Mouse (Mus musculus) thymus, postnatal 14 days (tissue): ENCODE measurements around the gene Lcn2.
"Not testable (repeated sequence)": the region's sequence is repeated elsewhere in the genome, so short reads cannot be mapped to it uniquely, and the experiment has no call there.

Experiments used
- DNase-seq: peaks from one replicate; pipeline ENCODE4 v3.0.0; 2021

Lcn2 gene

GRCm38 (mm10) chr2:32363376-32364106 is 24.5 kb downstream of the Lcn2 start:
- DNase-seq = peak; percentile 37

- peak; percentile 89 for DNase-seq
Measured at GRCm38 (mm10) chr2:32362817-32363340, 25.2 kb downstream of the Lcn2 start.

GRCm38 (mm10) chr2:32362274-32362673 is 25.8 kb downstream of the Lcn2 start:
- DNase-seq = not testable (repeated sequence)

- DNase-seq = peak; percentile 60
Measured at GRCm38 (mm10) chr2:32361437-32361836, 26.6 kb downstream of the Lcn2 start.

GRCm38 (mm10) chr2:32360741-32361140 is 27.3 kb downstream of the Lcn2 start:
- peak; percentile 71 for DNase-seq

- DNase-seq = no peak
Measured at GRCm38 (mm10) chr2:32358381-32358780, 29.7 kb downstream of the Lcn2 start.

GRCm38 (mm10) chr2:32357710-32358109 is 30.3 kb downstream of the Lcn2 start:
- no peak for DNase-seq

GRCm38 (mm10) chr2:32356216-32356615 is 31.8 kb downstream of the Lcn2 start:
- no peak for DNase-seq

GRCm38 (mm10) chr2:32354336-32354895 is 33.6 kb downstream of the Lcn2 start:
- DNase-seq = no peak

GRCm38 (mm10) chr2:32353836-32354235 is 34.2 kb downstream of the Lcn2 start:
- no peak for DNase-seq

GRCm38 (mm10) chr2:32353007-32353542 is 35.0 kb downstream of the Lcn2 start, which contains the start of gene Dnm1:
Gene Dnm1, minus strand, starts transcription at chr2:32353338.
- DNase-seq = peak; percentile 90

GRCm38 (mm10) chr2:32352151-32353006 is 35.7 kb downstream of the Lcn2 start, which contains the start of gene Ciz1:
Gene Ciz1, plus strand, starts transcription at chr2:32352327.
- peak; percentile 61 for DNase-seq

- DNase-seq = no peak
Measured at GRCm38 (mm10) chr2:32351471-32351961, 36.5 kb downstream of the Lcn2 start.

GRCm38 (mm10) chr2:32350471-32351051 is 37.5 kb downstream of the Lcn2 start:
- no peak for DNase-seq

GRCm38 (mm10) chr2:32349625-32350255 is 38.3 kb downstream of the Lcn2 start:
- no peak for DNase-seq

- no peak for DNase-seq
Measured at GRCm38 (mm10) chr2:32348311-32348710, 39.7 kb downstream of the Lcn2 start.

- no peak for DNase-seq
Measured at GRCm38 (mm10) chr2:32347019-32347418, 41.0 kb downstream of the Lcn2 start.

GRCm38 (mm10) chr2:32344598-32345321 is 43.3 kb downstream of the Lcn2 start:
- DNase-seq = no peak

GRCm38 (mm10) chr2:32344056-32344455 is 44.0 kb downstream of the Lcn2 start:
- DNase-seq = no peak

GRCm38 (mm10) chr2:32343351-32343671 is 44.7 kb downstream of the Lcn2 start:
- no peak for DNase-seq
